Mouse (Mus musculus) spleen, adult 2 months (tissue): ENCODE results near the gene Tpmt.

ENCODE experiments used
- CTCF ChIP-seq: fragments of 200-500 bp; IDR thresholded peaks from 2 replicates; pipeline ENCODE4 v1.5.1; 2011; ENCODE audit warnings: mild to moderate bottlenecking, inconsistent platforms; ENCODE audit not compliant: insufficient read depth, insufficient read length, insufficient replicate concordance; ENCODE audit errors: extremely low read depth
- POLR2A ChIP-seq: fragments of 200-500 bp; IDR thresholded peaks from 2 replicates; pipeline ENCODE4 v1.6.1; 2011; ENCODE audit warnings: low read depth, low read length, inconsistent platforms

GRCm38 (mm10) chr13:47042024-47042633 lies 2.4 kb downstream of the Tpmt start:
- TF ChIP-seq CTCF (no peak), POLR2A (no peak)
